Mouse (Mus musculus): ENCODE measurements around the gene Ddost. TPM values are rescaled to one million over a fixed set of nuclear protein-coding genes. Genes with fewer than 3 reads are reported as not detected.
"Not testable (repeated sequence)": the region's sequence is repeated elsewhere in the genome, so short reads cannot be mapped to it uniquely, and the experiment has no call there.

Ddost gene
- polyA plus RNA-seq, 1 experiment from 2014 or later: 273 TPM

GRCm38 (mm10) chr4:138327155-138327554 is 22.6 kb downstream of the Ddost start:
- Histone ChIP-seq H3K4me1 (peaks cover 40% of the 10 kb centered on the region), H3K27me3 (replicated peaks; ENCODE audit: low read depth, poor library complexity, severe bottlenecking) (peaks cover 24% of the 10 kb centered on the region)
- not testable (repeated sequence) for DNase-seq (ENCODE audit: low spot score); H3K27ac ChIP-seq (replicated peaks); H3K9me3 ChIP-seq; H3K4me3 ChIP-seq; H3K36me3 ChIP-seq (replicated peaks)
- 60% methylated on average over 9 of the region's 12 CpGs for WGBS

- Histone ChIP-seq H3K36me3 (replicated peaks) (no peaks in the 10 kb centered on the region), H3K9me3 (no peaks in the 10 kb centered on the region), H3K27me3 (replicated peaks; ENCODE audit: low read depth, poor library complexity, severe bottlenecking) (peaks cover 24% of the 10 kb centered on the region), H3K27ac (replicated peaks) (peak overlapping the region; percentile 54; the same call in 1 of the 2 replicates), H3K4me1 (peaks cover 36% of the 10 kb centered on the region), H3K4me3 (peak overlapping the region; percentile 50)
- no peak for DNase-seq (ENCODE audit: low spot score)
- WGBS: 81% methylated on average over 7 of the region's 7 CpGs
Observed at GRCm38 (mm10) chr4:138327891-138328470, 23.5 kb downstream of the Ddost start.

GRCm38 (mm10) chr4:138330264-138330671 is 25.7 kb downstream of the Ddost start:
- Histone ChIP-seq H3K27me3 (replicated peaks; ENCODE audit: low read depth, poor library complexity, severe bottlenecking) (peaks cover 24% of the 10 kb centered on the region), H3K27ac (replicated peaks) (no peak overlapping the region), H3K4me3 (no peak overlapping the region), H3K9me3 (no peaks in the 10 kb centered on the region), H3K4me1 (peaks cover 26% of the 10 kb centered on the region), H3K36me3 (replicated peaks) (no peaks in the 10 kb centered on the region)
- WGBS: 16% methylated on average over 15 of the region's 15 CpGs
- peak; percentile 61 for DNase-seq (ENCODE audit: low spot score)

GRCm38 (mm10) chr4:138331647-138332046 is 27.1 kb downstream of the Ddost start:
- Histone ChIP-seq H3K9me3 (no peaks in the 10 kb centered on the region), H3K36me3 (replicated peaks) (no peaks in the 10 kb centered on the region), H3K27me3 (replicated peaks; ENCODE audit: low read depth, poor library complexity, severe bottlenecking) (peaks cover 24% of the 10 kb centered on the region), H3K4me3 (no peak overlapping the region), H3K4me1 (peaks cover 12% of the 10 kb centered on the region), H3K27ac (replicated peaks) (no peak overlapping the region)
- WGBS: 83% methylated on average over 9 of the region's 9 CpGs
- no peak for DNase-seq (ENCODE audit: low spot score)

GRCm38 (mm10) chr4:138333135-138333534 is 28.6 kb downstream of the Ddost start:
- Histone ChIP-seq H3K9me3 (no peaks in the 10 kb centered on the region), H3K27ac (replicated peaks) (no peak overlapping the region), H3K27me3 (replicated peaks; ENCODE audit: low read depth, poor library complexity, severe bottlenecking) (peaks cover 24% of the 10 kb centered on the region), H3K36me3 (replicated peaks) (no peaks in the 10 kb centered on the region), H3K4me3 (no peak overlapping the region), H3K4me1 (peaks cover 12% of the 10 kb centered on the region)
- WGBS: 84% methylated on average over 4 of the region's 4 CpGs
- DNase-seq (ENCODE audit: low spot score): no peak

- no peak overlapping the region for H3K4me3 ChIP-seq
- H3K27me3 ChIP-seq (replicated peaks; ENCODE audit: low read depth, poor library complexity, severe bottlenecking): peaks cover 20% of the 10 kb centered on the region
- no peaks in the 10 kb centered on the region for H3K9me3 ChIP-seq
- H3K27ac ChIP-seq (replicated peaks): no peak overlapping the region
- peaks cover 10% of the 10 kb centered on the region for H3K4me1 ChIP-seq
- no peak for DNase-seq (ENCODE audit: low spot score)
- no peaks in the 10 kb centered on the region for H3K36me3 ChIP-seq (replicated peaks)
- WGBS: 90% methylated on average over 12 of the region's 12 CpGs
Observed at GRCm38 (mm10) chr4:138335036-138335435, 30.5 kb downstream of the Ddost start.

- H3K4me3 ChIP-seq: no peak overlapping the region
Observed at GRCm38 (mm10) chr4:138335648-138336047, 31.1 kb downstream of the Ddost start.

GRCm38 (mm10) chr4:138336876-138337275 is 32.3 kb downstream of the Ddost start:
- Histone ChIP-seq H3K4me3 (no peak overlapping the region), H3K27ac (replicated peaks) (no peak overlapping the region; the same call in 1 of the 2 replicates), H3K4me1 (peaks cover 7% of the 10 kb centered on the region; the same call in 1 of the 2 replicates), H3K9me3 (no peaks in the 10 kb centered on the region), H3K27me3 (replicated peaks; ENCODE audit: low read depth, poor library complexity, severe bottlenecking) (peaks cover 3% of the 10 kb centered on the region), H3K36me3 (replicated peaks) (no peaks in the 10 kb centered on the region)
- WGBS: 77% methylated on average over 5 of the region's 5 CpGs
- DNase-seq (ENCODE audit: low spot score): no peak

More at GRCm38 (mm10) chr4:138335648-138336047, 31.1 kb downstream of the Ddost start:
- WGBS: 87% methylated on average over 6 of the region's 6 CpGs
- H3K27ac ChIP-seq (replicated peaks): no peak overlapping the region
- H3K27me3 ChIP-seq (replicated peaks; ENCODE audit: low read depth, poor library complexity, severe bottlenecking): peaks cover 15% of the 10 kb centered on the region
- no peaks in the 10 kb centered on the region for H3K36me3 ChIP-seq (replicated peaks)
- no peak for DNase-seq (ENCODE audit: low spot score)
- no peaks in the 10 kb centered on the region for H3K9me3 ChIP-seq
- H3K4me1 ChIP-seq: peaks cover 4% of the 10 kb centered on the region

- DNase-seq (ENCODE audit: low spot score): no peak
- Histone ChIP-seq H3K4me3 (no peak overlapping the region), H3K27ac (replicated peaks) (no peak overlapping the region), H3K9me3 (no peaks in the 10 kb centered on the region), H3K4me1 (peaks cover 7% of the 10 kb centered on the region; the same call in 1 of the 2 replicates), H3K27me3 (replicated peaks; ENCODE audit: low read depth, poor library complexity, severe bottlenecking) (no peaks in the 10 kb centered on the region; the same call in 1 of the 2 replicates), H3K36me3 (replicated peaks) (no peaks in the 10 kb centered on the region)
- WGBS: 79% methylated on average over 9 of the region's 9 CpGs
Observed at GRCm38 (mm10) chr4:138337341-138337740, 32.8 kb downstream of the Ddost start.

- peak; percentile 44 for DNase-seq (ENCODE audit: low spot score)
- Histone ChIP-seq H3K36me3 (replicated peaks) (no peaks in the 10 kb centered on the region), H3K4me1 (peaks cover 12% of the 10 kb centered on the region; the same call in 1 of the 2 replicates), H3K9me3 (no peaks in the 10 kb centered on the region), H3K27ac (replicated peaks) (no peak overlapping the region), H3K4me3 (no peak overlapping the region), H3K27me3 (replicated peaks; ENCODE audit: low read depth, poor library complexity, severe bottlenecking) (no peaks in the 10 kb centered on the region)
- 36% methylated on average over 4 of the region's 4 CpGs for WGBS
Observed at GRCm38 (mm10) chr4:138339963-138340362, 35.4 kb downstream of the Ddost start.

GRCm38 (mm10) chr4:138341393-138341792 is 36.9 kb downstream of the Ddost start:
- WGBS: 61% methylated on average over 8 of the region's 8 CpGs
- Histone ChIP-seq H3K9me3 (no peaks in the 10 kb centered on the region), H3K27ac (replicated peaks) (no peak overlapping the region), H3K36me3 (replicated peaks) (no peaks in the 10 kb centered on the region), H3K27me3 (replicated peaks; ENCODE audit: low read depth, poor library complexity, severe bottlenecking) (no peaks in the 10 kb centered on the region), H3K4me3 (no peak overlapping the region), H3K4me1 (peaks cover 12% of the 10 kb centered on the region; the same call in 1 of the 2 replicates)
- DNase-seq (ENCODE audit: low spot score): no peak

- peaks cover 11% of the 10 kb centered on the region; the same call in 1 of the 2 replicates for H3K4me1 ChIP-seq
- no peak for DNase-seq (ENCODE audit: low spot score)
- no peaks in the 10 kb centered on the region for H3K27me3 ChIP-seq (replicated peaks; ENCODE audit: low read depth, poor library complexity, severe bottlenecking)
- no peak overlapping the region for H3K4me3 ChIP-seq
- H3K9me3 ChIP-seq: no peaks in the 10 kb centered on the region
- 78% methylated on average over 7 of the region's 7 CpGs for WGBS
- no peaks in the 10 kb centered on the region for H3K36me3 ChIP-seq (replicated peaks)
- H3K27ac ChIP-seq (replicated peaks): no peak overlapping the region
Observed at GRCm38 (mm10) chr4:138342048-138342447, 37.5 kb downstream of the Ddost start.

GRCm38 (mm10) chr4:138342778-138343177 is 38.2 kb downstream of the Ddost start:
- Histone ChIP-seq H3K4me3 (no peak overlapping the region), H3K4me1 (peaks cover 8% of the 10 kb centered on the region; the same call in 1 of the 2 replicates), H3K27me3 (replicated peaks; ENCODE audit: low read depth, poor library complexity, severe bottlenecking) (no peaks in the 10 kb centered on the region), H3K9me3 (no peaks in the 10 kb centered on the region), H3K27ac (replicated peaks) (no peak overlapping the region), H3K36me3 (replicated peaks) (no peaks in the 10 kb centered on the region)
- WGBS: 82% methylated on average over 6 of the region's 6 CpGs
- no peak for DNase-seq (ENCODE audit: low spot score)

All from embryonic facial prominence, embryonic 10.5 days (tissue).